Mouse (Mus musculus) CH12.LX (cell line): Measurements from ENCODE around the gene Zfp51. TPM values are rescaled to one million over a fixed set of nuclear protein-coding genes. Genes with fewer than 3 reads are reported as not detected.
"Not testable (repeated sequence)": the region's sequence is repeated elsewhere in the genome, so short reads cannot be mapped to it uniquely, and the experiment has no call there.

Source experiments
- DNase-seq: peaks from one replicate; pipeline ENCODE4 v3.0.0-alpha.2; 2013; ENCODE audit errors: extremely low read depth
- H3K27ac ChIP-seq: 2 replicates; pipeline ENCODE4 v1.5.1; 2012; ENCODE audit warnings: low read depth, mild to moderate bottlenecking, control low read depth, moderate library complexity; ENCODE audit not compliant: insufficient read depth
- H3K27me3 ChIP-seq: replicated peaks from 2 replicates; pipeline ENCODE3; 2012; ENCODE audit warnings: inconsistent platforms
- H3K36me3 ChIP-seq, 2 experiments: replicated peaks in 1 of 2; 2 replicates each; pipeline versions ENCODE3 to v1.6.1; 2012; ENCODE audit warnings: inconsistent platforms in 1 of 2, low read length in 1 of 2, mild to moderate bottlenecking in 1 of 2, mixed read lengths in 1 of 2, moderate library complexity in 1 of 2; ENCODE audit not compliant: control insufficient read depth in 1 of 2, insufficient read depth in 1 of 2
- H3K4me1 ChIP-seq, 2 experiments: 2 replicates each; pipeline ENCODE4 v1.6.1; 2012; ENCODE audit warnings: inconsistent platforms in 1 of 2, moderate library complexity in 1 of 2; ENCODE audit not compliant: insufficient read depth in 2 of 2, control insufficient read depth in 1 of 2
- H3K4me2 ChIP-seq: 2 replicates; pipeline ENCODE4 v1.6.1; 2012; ENCODE audit warnings: low read depth, mild to moderate bottlenecking, control low read depth; ENCODE audit not compliant: poor library complexity, insufficient read depth, severe bottlenecking
- H3K4me3 ChIP-seq, 3 experiments: fragments of 150-350 bp in 1 of 3; sonication (generic) in 1 of 3; replicated peaks in 1 of 3; 2 replicates each; pipeline versions ENCODE3 to v1.5.1; 2011 to 2012; ENCODE audit warnings: low read depth in 2 of 3, low read length in 2 of 3, mild to moderate bottlenecking in 2 of 3, moderate library complexity in 2 of 3, control low read depth in 1 of 3, improper control_type of control experiment in 1 of 3, inconsistent platforms in 1 of 3, mixed read lengths in 1 of 3; ENCODE audit not compliant: poor library complexity in 1 of 3
- H3K79me2 ChIP-seq: replicated peaks from 2 replicates; pipeline ENCODE4 v1.6.1; 2012; ENCODE audit warnings: mild to moderate bottlenecking, moderate library complexity; ENCODE audit not compliant: control insufficient read depth, poor library complexity, insufficient read depth, severe bottlenecking; ENCODE audit errors: extremely low read depth
- H3K9ac ChIP-seq: 2 replicates; pipeline ENCODE4 v1.6.1; 2012; ENCODE audit warnings: low read depth, mild to moderate bottlenecking, control low read depth, moderate library complexity; ENCODE audit not compliant: insufficient read depth
- H3K9me3 ChIP-seq: replicated peaks from 2 replicates; pipeline ENCODE3; 2012; ENCODE audit warnings: low read length, inconsistent platforms, mixed read lengths
- CHD1 ChIP-seq: IDR thresholded peaks from 2 replicates; pipeline ENCODE4 v1.6.1; 2012; ENCODE audit warnings: low read depth, low read length, improper control_type of control experiment, inconsistent platforms
- CHD2 ChIP-seq: IDR thresholded peaks from 2 replicates; pipeline ENCODE4 v1.6.1; 2011; ENCODE audit warnings: low read length, improper control_type of control experiment
- CTCF ChIP-seq, 2 experiments: IDR thresholded peaks in 1 of 2; conservative IDR thresholded peaks in 1 of 2; 2 replicates each; pipeline ENCODE4 v1.5.1; 2011 to 2012; ENCODE audit warnings: low read depth in 2 of 2, low read length in 2 of 2, improper control_type of control experiment in 1 of 2, inconsistent platforms in 1 of 2, mild to moderate bottlenecking in 1 of 2, moderate library complexity in 1 of 2
- EP300 ChIP-seq: IDR thresholded peaks from 2 replicates; pipeline ENCODE4 v1.6.1; 2011; ENCODE audit warnings: low read length, improper control_type of control experiment
- HCFC1 ChIP-seq: IDR thresholded peaks from 2 replicates; pipeline ENCODE4 v1.6.1; 2012; ENCODE audit warnings: low read depth, mild to moderate bottlenecking, inconsistent platforms, low read length, improper control_type of control experiment
- JUN ChIP-seq: IDR thresholded peaks from 2 replicates; pipeline ENCODE4 v1.6.1; 2011; ENCODE audit warnings: low read depth, mild to moderate bottlenecking, low read length, improper control_type of control experiment, moderate library complexity; ENCODE audit not compliant: insufficient read depth
- KAT2A ChIP-seq: IDR thresholded peaks from 2 replicates; pipeline ENCODE4 v1.6.1; 2012; ENCODE audit warnings: low read length, improper control_type of control experiment, inconsistent platforms; ENCODE audit not compliant: insufficient replicate concordance
- MAFK ChIP-seq: IDR thresholded peaks from 2 replicates; pipeline ENCODE4 v1.6.1; 2011; ENCODE audit warnings: low read length, improper control_type of control experiment; ENCODE audit not compliant: insufficient replicate concordance
- MEF2A ChIP-seq: IDR thresholded peaks from 2 replicates; pipeline ENCODE4 v1.6.1; 2014; ENCODE audit warnings: low read depth, mild to moderate bottlenecking, inconsistent platforms, low read length, improper control_type of control experiment, borderline replicate concordance
- MXI1 ChIP-seq: IDR thresholded peaks from 2 replicates; pipeline ENCODE4 v1.6.1; 2011; ENCODE audit warnings: mild to moderate bottlenecking, low read depth, low read length, improper control_type of control experiment
- POLR2AphosphoS2 ChIP-seq: IDR thresholded peaks from 2 replicates; pipeline ENCODE4 v1.6.1; 2011; ENCODE audit warnings: low read depth, low read length, improper control_type of control experiment
- RAD21 ChIP-seq: IDR thresholded peaks from 2 replicates; pipeline ENCODE4 v1.6.1; 2011; ENCODE audit warnings: low read depth, mild to moderate bottlenecking, low read length, improper control_type of control experiment, moderate library complexity
- SMC3 ChIP-seq: IDR thresholded peaks from 2 replicates; pipeline ENCODE4 v1.6.1; 2011; ENCODE audit warnings: low read depth, low read length, improper control_type of control experiment
- TBP ChIP-seq: conservative IDR thresholded peaks from 2 replicates; pipeline ENCODE4 v1.6.1; 2011; ENCODE audit warnings: low read depth, low read length, improper control_type of control experiment
- USF2 ChIP-seq: conservative IDR thresholded peaks from 2 replicates; pipeline ENCODE4 v1.6.1; 2011; ENCODE audit warnings: low read depth, low read length, improper control_type of control experiment
- ZMIZ1 ChIP-seq: IDR thresholded peaks from 2 replicates; pipeline ENCODE4 v1.6.1; 2012; ENCODE audit warnings: low read depth, mild to moderate bottlenecking, inconsistent platforms, low read length, improper control_type of control experiment
- dilution Hi-C: fragments of 300-500 bp; cut with MboI; formaldehyde crosslinking; loops from 2 replicates; pipeline ENCODE4 v1.14.3; 2020; ENCODE audit warnings: low sequenced_read_pairs; ENCODE audit not compliant: extremely low pct_unique_long_range_greater_than_20kb, extremely low pct_ligation_motif_present
- in situ Hi-C: fragments of 300-500 bp; cut with MboI; formaldehyde crosslinking; loops from 3 replicates; pipeline ENCODE4 v1.14.3; 2019; ENCODE audit warnings: low sequenced_read_pairs, low pct_ligation_motif_present, low pct_unique_long_range_greater_than_20kb, mixed read lengths
- polyA plus RNA-seq: library from polyadenylated mRNA; unstranded; fragments of >175 nt; gene quantifications from 2 replicates; pipeline ENCODE4 v1.2.1, GENCODE M21; 2012; ENCODE audit warnings: low read depth; ENCODE audit not compliant: insufficient read length
- total RNA-seq, 2 experiments: library from RNA; depleted of rRNA; stranded (reverse); fragments of 300-350 nt in 1 of 2; fragments of >200 nt in 1 of 2; gene quantifications; 2 replicates each; pipeline ENCODE4 v1.2.3; 2012 to 2014

The Zfp51 gene
- total and polyA plus RNA-seq, 3 experiments: 4.5 to 16.7 (median 6.1) TPM

- H3K36me3 ChIP-seq, dilution Hi-C loops, H3K4me2 ChIP-seq, DNase-seq, in situ Hi-C loops, H3K79me2 ChIP-seq, H3K9me3 ChIP-seq: not testable (repeated sequence)
- H3K4me3 ChIP-seq: peak overlapping the region in 2 of 3 experiments; percentile 30 to 57
- peaks cover 14 to 20% of the 10 kb centered on the region in 2 experiments for H3K4me1 ChIP-seq
- H3K9ac ChIP-seq: peak overlapping the region; percentile 66
- peaks cover 12% of the 10 kb centered on the region for H3K27me3 ChIP-seq
- peak overlapping the region; percentile 64; the same call in 1 of the 2 replicates for H3K27ac ChIP-seq
These were observed 25.1 kb downstream of the Zfp51 start for GRCm38 (mm10) chr17:21475290-21475689.

- Histone ChIP-seq H3K27ac (peak overlapping the region; percentile 87), H3K4me3 (peak overlapping the region in 1 of 3 experiments; percentile 43), H3K9ac (0 out of 2 replicates have a peak overlapping the region, but pooled peaks have one; percentile 48), H3K4me1 (peaks cover 11 to 14% of the 10 kb centered on the region in 2 experiments; a peak in 3 of 4 replicates)
- H3K9me3 ChIP-seq, H3K36me3 ChIP-seq, H3K27me3 ChIP-seq, H3K4me2 ChIP-seq, in situ Hi-C loops, dilution Hi-C loops, DNase-seq, H3K79me2 ChIP-seq: not testable (repeated sequence)
These were observed 26.2 kb downstream of the Zfp51 start for GRCm38 (mm10) chr17:21476351-21476750.

- peak; percentile 15 for DNase-seq
These were observed 28.1 kb downstream of the Zfp51 start for GRCm38 (mm10) chr17:21478103-21478777.

GRCm38 (mm10) chr17:21488760-21489499 is 38.8 kb downstream of the Zfp51 start, which contains the start of gene Zfp53:
TSS of gene Zfp53 (plus strand) at chr17:21488998.
- Histone ChIP-seq H3K4me2 (peak within 1 kb of the TSS; percentile 100), H3K36me3 (peaks cover 6 to 7% of the 10 kb centered on the region in 2 experiments), H3K9ac (peak within 1 kb of the TSS; percentile 79), H3K4me3 (peak within 1 kb of the TSS; percentile 88 to 92 (median 92)), H3K27ac (peak within 1 kb of the TSS; percentile 84), H3K9me3 (no peaks in the 10 kb centered on the region), H3K27me3 (peaks cover 3% of the 10 kb centered on the region), H3K79me2 (peaks cover 30% of the 10 kb centered on the region), H3K4me1 (peaks cover 2 to 14% of the 10 kb centered on the region in 2 experiments; a peak in 1 of 4 replicates)
- dilution Hi-C loops (no loop called here), in situ Hi-C loops (no loop called here)
- DNase-seq: peak; percentile 92
- no peak for TF ChIP-seq KAT2A
- no peak for TF ChIP-seq MEF2A
- peak; percentile 83 for TF ChIP-seq CHD2
- no peak for TF ChIP-seq MAFK
- TF ChIP-seq POLR2AphosphoS2: no peak; the same call in 1 of the 2 replicates
- no peak for TF ChIP-seq JUN
- no peak for TF ChIP-seq CHD1
- peak; percentile 34; the same call in 1 of the 2 replicates for TF ChIP-seq MXI1
- TF ChIP-seq USF2: no peak
- peak; percentile 70 for TF ChIP-seq HCFC1
- TF ChIP-seq TBP: peak; percentile 88
- no peak for TF ChIP-seq RAD21
- TF ChIP-seq SMC3: no peak
- TF ChIP-seq CTCF (conservative IDR thresholded peaks at IDR 0.05 in 1 of 2, IDR thresholded peaks at IDR 0.05 in 1 of 2; ENCODE audit: low read depth in 2 of 2, low read length in 2 of 2): no peak
- TF ChIP-seq ZMIZ1: 0 out of 2 replicates have a peak, but pooled peaks have one; percentile 73

More at GRCm38 (mm10) chr17:21478103-21478777, 28.1 kb downstream of the Zfp51 start:
- Histone ChIP-seq H3K27me3 (peaks cover 11% of the 10 kb centered on the region), H3K4me1 (peaks cover 3 to 14% of the 10 kb centered on the region in 2 experiments; a peak in 3 of 4 replicates), H3K27ac (peak overlapping the region; percentile 82), H3K9ac (peak overlapping the region; percentile 73), H3K4me2 (peak overlapping the region; percentile 70)
- H3K4me3 ChIP-seq, H3K9me3 ChIP-seq, in situ Hi-C loops, dilution Hi-C loops, H3K36me3 ChIP-seq, H3K79me2 ChIP-seq: not testable (repeated sequence)
- 0 out of 2 replicates have a peak, but pooled peaks have one; percentile 19 for TF ChIP-seq EP300
